ENCODE assay signal across 13 mouse cellular contexts in genomic region chr4:149775760-149776362, GRCm38 (mm10). TPM values are rescaled to one million over a fixed set of nuclear protein-coding genes. Genes with fewer than 3 reads are reported as not detected.
A peak's percentile ranks its signal among the peaks of the same experiment; 100 is the strongest.
DNase-seq lines count a peak whose midpoint lies in the region; ATAC-seq and TF ChIP-seq lines count a peak whose summit lies in the region.
"Had no signal": no experiment of that assay in that cellular context is flagged by ENCODE, and none has a peak within 500 bp of the region (broad histone marks: within the 10 kb centered on the region; RNA-seq: fewer than 3 reads in every experiment).

No protein-coding gene starts in this region.

- H3K36me3 ChIP-seq in heart, postnatal 0 days (replicated peaks; ENCODE audit: control insufficient read depth, insufficient read depth, low read length) = no peaks in the 10 kb centered on the region
- H3K36me3 ChIP-seq in lung, postnatal 0 days (ENCODE audit: insufficient read depth, low read length) = no peaks in the 10 kb centered on the region
- no peaks in the 10 kb centered on the region for H3K36me3 ChIP-seq in stomach, embryonic 14.5 days (ENCODE audit: control insufficient read depth, insufficient read depth, low read length)
- H3K36me3 ChIP-seq: limb, embryonic 12.5 days; midbrain, embryonic 13.5 days had no signal

- peaks cover 25% of the 10 kb centered on the region for H3K4me1 ChIP-seq in heart, postnatal 0 days (ENCODE audit: control insufficient read depth, insufficient read depth)
- H3K4me1 ChIP-seq in lung, postnatal 0 days (ENCODE audit: insufficient read depth, low read depth, low read length) = peaks cover 9% of the 10 kb centered on the region
- peaks cover 19% of the 10 kb centered on the region for H3K4me1 ChIP-seq in stomach, embryonic 14.5 days (ENCODE audit: control insufficient read depth, insufficient read depth, low read length)

- no peak overlapping the region for H3K9ac ChIP-seq in heart, postnatal 0 days (replicated peaks; ENCODE audit: low read depth, low read length)
- H3K9ac ChIP-seq in lung, postnatal 0 days (replicated peaks; ENCODE audit: low read depth) = no peak overlapping the region
- no peak overlapping the region for H3K9ac ChIP-seq in stomach, embryonic 14.5 days (replicated peaks; ENCODE audit: low read depth, low read length)
- H3K9ac ChIP-seq: limb, embryonic 12.5 days; midbrain, embryonic 13.5 days had no signal

- H3K4me3 ChIP-seq in heart, postnatal 0 days (ENCODE audit: low read depth, low read length) = no peak overlapping the region
- H3K4me3 ChIP-seq in lung, postnatal 0 days (ENCODE audit: low read depth, low read length) = no peak overlapping the region
- no peak overlapping the region for H3K4me3 ChIP-seq in stomach, embryonic 14.5 days (ENCODE audit: low read depth, low read length)
- H3K4me3 ChIP-seq: erythroblast, embryonic 14.5 days; limb, embryonic 12.5 days; midbrain, embryonic 13.5 days had no signal

- DNase-seq in heart, postnatal 0 days (ENCODE audit: low spot score) = no peak
- no peak for DNase-seq in heart, adult 18-20 months
- peak; percentile 43 for DNase-seq in lung, postnatal 0 days (ENCODE audit: low spot score)
- DNase-seq in lung, postnatal 4 days = no peak
- DNase-seq in Muller cell, postnatal 12 days (ENCODE audit: inconsistent ontology term) = peak; percentile 41
- DNase-seq in cerebellum, adult 9-10 months = no peak
- DNase-seq: spleen, adult 18-20 months; thymus, postnatal 25 days had no signal

- TF ChIP-seq EP300 in heart, postnatal 0 days (IDR thresholded peaks at IDR 0.05; ENCODE audit: low read depth) = no peak
- TF ChIP-seq EP300 in lung, postnatal 0 days (IDR thresholded peaks at IDR 0.05) = no peak

- no peak for TF ChIP-seq CTCF in heart, postnatal 0 days (IDR thresholded peaks at IDR 0.05; ENCODE audit: low read depth)
- TF ChIP-seq CTCF in lung, postnatal 0 days (IDR thresholded peaks at IDR 0.05) = no peak

- no peak overlapping the region for H3K4me2 ChIP-seq in heart, postnatal 0 days (ENCODE audit: low read depth, low read length)
- no peak overlapping the region for H3K4me2 ChIP-seq in lung, postnatal 0 days (replicated peaks; ENCODE audit: low read depth, low read length)
- no peak overlapping the region for H3K4me2 ChIP-seq in stomach, embryonic 14.5 days (replicated peaks; ENCODE audit: low read depth, low read length)
- H3K4me2 ChIP-seq: limb, embryonic 12.5 days; midbrain, embryonic 13.5 days had no signal

- H3K27me3 ChIP-seq in heart, postnatal 0 days (ENCODE audit: control insufficient read depth, insufficient read depth, low read length) = no peaks in the 10 kb centered on the region
- H3K27me3 ChIP-seq in lung, postnatal 0 days (replicated peaks; ENCODE audit: insufficient read depth, low read length) = no peaks in the 10 kb centered on the region
- no peaks in the 10 kb centered on the region for H3K27me3 ChIP-seq in stomach, embryonic 14.5 days (ENCODE audit: control insufficient read depth, insufficient read depth, low read length)

- 0 out of 2 replicates have a peak overlapping the region, but pooled peaks have one; percentile 22 for H3K27ac ChIP-seq in heart, postnatal 0 days (ENCODE audit: low read depth)
- H3K27ac ChIP-seq in lung, postnatal 0 days (ENCODE audit: low read length) = no peak overlapping the region
- peak overlapping the region; percentile 27 for H3K27ac ChIP-seq in stomach, embryonic 14.5 days (ENCODE audit: low read length)
- H3K27ac ChIP-seq: limb, embryonic 12.5 days; midbrain, embryonic 13.5 days had no signal

- 43% methylated on average over 8 of the region's 8 CpGs for WGBS in heart, postnatal 0 days
- WGBS in lung, postnatal 0 days = 9% methylated on average over 8 of the region's 8 CpGs
- WGBS in stomach, embryonic 14.5 days = 21% methylated on average over 8 of the region's 8 CpGs

- no peak for ATAC-seq in heart, postnatal 0 days (ENCODE audit: insufficient read depth, low read depth)
- no peak for ATAC-seq in lung, postnatal 0 days
- peak; percentile 29 for ATAC-seq in stomach, embryonic 14.5 days (ENCODE audit: insufficient number of reproducible peaks, insufficient read depth, low FRiP score, low read depth)
- ATAC-seq in megakaryocyte-erythroid progenitor cell, adult 5-6 weeks (replicated peaks; ENCODE audit: low FRiP score, low TSS enrichment, poor library complexity, severe bottlenecking) = no peak
- ATAC-seq: midbrain, embryonic 13.5 days had no signal

- H3K9me3 ChIP-seq in heart, postnatal 0 days (replicated peaks; ENCODE audit: control insufficient read depth, low read length) = no peaks in the 10 kb centered on the region
- no peaks in the 10 kb centered on the region for H3K9me3 ChIP-seq in lung, postnatal 0 days (ENCODE audit: low read length)
- no peaks in the 10 kb centered on the region for H3K9me3 ChIP-seq in stomach, embryonic 14.5 days (ENCODE audit: control insufficient read depth, low read depth, low read length)
- H3K9me3 ChIP-seq: limb, embryonic 12.5 days; midbrain, embryonic 13.5 days had no signal

RNA-seq across cellular contexts. Expression of gene Slc25a33, which starts 1.8 kb away (rescaled TPM):
- total RNA-seq in heart, postnatal 0 days (2014; rRNA removed; ENCODE audit: low replicate concordance) = 3.0 and 9.8 TPM in 2 replicates
- 13.3 and 15.1 TPM in 2 replicates for polyA plus RNA-seq in heart, postnatal 0 days (2015; fragmentation: Nextera tagmentation; extraction: Ambion mirVana)
- total RNA-seq in heart, adult 18-20 months (2021) = 10 to 100 TPM; 22.7 to 25.7 TPM
- polyA plus RNA-seq in lung, postnatal 0 days (2015; fragmentation: Nextera tagmentation; extraction: Ambion mirVana) = 7.4 and 8.6 TPM in 2 replicates
- polyA plus RNA-seq in stomach, embryonic 14.5 days (2014; fragmentation: Nextera tagmentation; extraction: Ambion mirVana) = 9.4 and 9.5 TPM in 2 replicates
- 8.1 and 9.5 TPM in 2 replicates for total RNA-seq in megakaryocyte-erythroid progenitor cell, adult 5-6 weeks (2014; fragmentation: Nextera tagmentation)
- 9.3 and 16.3 TPM in 2 replicates for total RNA-seq in megakaryocyte-erythroid progenitor cell, adult 5-6 weeks (2017)

RNA-seq across cellular contexts. Expression of gene Tmem201, which starts 38.0 kb away (rescaled TPM):
- total RNA-seq in heart, postnatal 0 days (2014; rRNA removed; ENCODE audit: low replicate concordance) = 64.7 and 80.0 TPM in 2 replicates
- polyA plus RNA-seq in heart, postnatal 0 days (2015; fragmentation: Nextera tagmentation; extraction: Ambion mirVana) = 38.8 and 43.0 TPM in 2 replicates
- total RNA-seq in heart, adult 18-20 months (2021) = 10 to 100 TPM; 85.2 to 90.5 TPM
- 8.2 and 9.4 TPM in 2 replicates for polyA plus RNA-seq in lung, postnatal 0 days (2015; fragmentation: Nextera tagmentation; extraction: Ambion mirVana)
- polyA plus RNA-seq in stomach, embryonic 14.5 days (2014; fragmentation: Nextera tagmentation; extraction: Ambion mirVana) = 19.7 and 21.8 TPM in 2 replicates
- total RNA-seq in megakaryocyte-erythroid progenitor cell, adult 5-6 weeks (2014; fragmentation: Nextera tagmentation) = 22.9 and 24.1 TPM in 2 replicates
- total RNA-seq in megakaryocyte-erythroid progenitor cell, adult 5-6 weeks (2017) = 6.4 and 8.1 TPM in 2 replicates

Comparison
In these comparisons a context has a peak if more than half of its experiments do, and no peak if none do; other contexts are left out.
1. DNase-seq: peak in lung, postnatal 0 days (single experiment) and Muller cell, postnatal 12 days (single experiment); none in heart, postnatal 0 days (single experiment), heart, adult 18-20 months (0 of 2), lung, postnatal 4 days (0 of 2) and cerebellum, adult 9-10 months (single experiment).